Mouse (Mus musculus) kidney, postnatal 10 days (tissue): Measurements from ENCODE around the gene Itpr2.

Experiments used
- DNase-seq: peaks from one replicate; pipeline ENCODE4 v3.0.0; 2021; ENCODE audit warnings: mixed read lengths

Gene Itpr2

DNA sequence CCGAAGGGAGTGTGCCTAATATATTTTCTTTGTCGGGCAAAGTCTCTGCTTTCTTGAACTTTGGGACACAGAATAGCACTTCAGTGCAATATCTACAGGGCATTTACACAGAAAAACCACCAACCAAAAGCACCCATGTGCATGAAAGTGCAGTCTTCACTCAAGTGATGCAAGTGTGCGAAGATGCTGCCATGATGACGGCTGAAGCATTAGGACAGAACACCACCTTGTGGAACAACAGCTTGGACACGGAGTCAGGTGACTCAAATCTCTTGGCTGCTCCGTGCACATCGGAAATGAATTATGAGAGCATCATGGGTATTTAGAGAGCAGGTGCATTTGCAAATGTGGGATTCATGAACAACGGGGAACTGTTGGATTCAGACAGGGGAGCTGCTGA lies 420.4 kb downstream of the Itpr2 start:
- no peak for DNase-seq

- DNase-seq = no peak
These were observed 421.2 kb downstream of the Itpr2 start for GRCm38 (mm10) chr6:146080546-146081512.

DNA sequence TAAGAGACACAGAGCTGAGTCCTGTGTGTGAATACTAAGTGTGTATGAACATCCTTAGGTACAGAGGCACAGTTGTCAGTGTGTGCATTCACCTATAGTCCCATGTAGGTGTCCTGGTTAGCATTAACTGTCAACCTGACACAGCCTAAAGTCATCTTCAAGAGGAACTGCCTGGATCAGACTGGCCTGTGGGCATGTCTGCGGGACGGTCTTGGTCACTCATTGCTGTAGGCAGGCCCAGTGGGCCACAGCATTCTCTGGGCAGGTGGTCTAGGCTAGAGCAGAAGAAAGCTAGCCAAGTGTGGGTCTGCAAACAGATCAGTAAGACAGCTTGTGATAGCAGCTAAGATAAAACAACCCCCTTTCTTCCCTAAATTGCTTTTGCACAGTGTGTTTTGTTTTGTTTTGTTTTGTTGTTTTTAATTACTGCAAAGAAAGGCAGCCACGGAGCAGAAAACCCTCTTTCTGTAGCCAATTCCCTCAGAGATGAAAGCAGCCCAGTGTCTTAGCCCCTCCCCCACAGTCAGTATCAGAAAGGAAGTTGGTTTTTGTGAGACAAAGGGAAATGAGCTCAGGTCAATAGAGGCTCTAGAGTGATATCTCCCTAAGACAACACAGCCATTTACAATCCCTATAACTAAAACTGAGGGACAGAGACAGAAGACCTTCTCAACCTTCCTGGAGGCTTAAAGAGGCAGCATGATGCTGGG lies 422.1 kb downstream of the Itpr2 start:
- peak; percentile 34 for DNase-seq

- peak; percentile 83 for DNase-seq
These were observed 422.8 kb downstream of the Itpr2 start for GRCm38 (mm10) chr6:146079261-146079660.

DNA sequence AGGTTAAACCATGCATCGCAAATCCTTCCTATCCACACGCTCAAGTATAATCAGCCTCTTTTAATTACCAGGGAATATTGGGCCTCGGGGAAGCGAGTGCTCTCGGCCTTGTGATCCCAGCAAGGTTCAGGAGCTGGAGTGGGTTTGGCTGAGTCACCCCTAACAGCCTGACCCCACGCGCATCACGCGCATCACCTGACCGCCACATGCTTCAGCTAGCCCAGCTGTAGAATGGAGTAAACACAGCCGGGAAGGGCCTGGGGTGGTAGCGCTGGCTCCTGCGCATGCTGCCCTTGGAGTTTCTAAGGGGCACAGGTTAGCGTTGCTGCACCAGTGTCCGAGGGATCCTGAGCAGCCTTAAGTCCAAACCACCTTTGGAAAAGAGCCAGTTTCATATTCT lies 423.9 kb downstream of the Itpr2 start:
- DNase-seq = no peak

- DNase-seq = no peak
These were observed 424.7 kb downstream of the Itpr2 start for GRCm38 (mm10) chr6:146077124-146077889.

DNA sequence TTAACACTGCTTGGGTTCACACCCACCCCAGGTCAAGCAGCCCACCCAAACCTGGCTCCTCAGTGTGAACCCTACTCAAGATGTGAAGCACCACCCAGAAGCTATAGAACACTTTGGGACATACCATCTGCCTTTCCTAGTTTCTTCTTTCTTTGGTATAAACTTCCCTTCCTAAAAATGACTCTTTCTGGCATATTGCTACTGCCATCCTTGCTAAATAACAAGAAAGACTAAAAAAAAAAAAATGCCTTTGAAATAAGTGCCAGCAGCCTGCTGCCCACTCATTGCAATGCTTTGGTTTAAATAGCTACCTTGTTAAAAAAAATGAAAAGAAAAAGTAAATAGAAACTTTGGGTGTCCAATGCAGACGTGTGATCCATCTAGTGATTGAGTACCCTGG lies 429.2 kb downstream of the Itpr2 start:
- DNase-seq = no peak

- no peak for DNase-seq
These were observed 430.1 kb downstream of the Itpr2 start for GRCm38 (mm10) chr6:146071883-146072282.
